Comparison of ENCODE assay signal across 9 mouse cellular contexts in genomic region chr2:173352756-173353139, GRCm38 (mm10).
DNase-seq lines count a peak whose midpoint lies in the region; ATAC-seq and TF ChIP-seq lines count a peak whose summit lies in the region.
"Had no signal": no experiment of that assay in that cellular context is flagged by ENCODE, and none has a peak within 500 bp of the region (broad histone marks: within the 10 kb centered on the region; RNA-seq: fewer than 3 reads in every experiment).

No protein-coding gene starts in this region.

- H3K27me3 ChIP-seq in kidney, adult 2 months (replicated peaks; ENCODE audit: control insufficient read depth, insufficient read depth, low read length), result no peaks in the 10 kb centered on the region
- H3K27me3 ChIP-seq in intestine, embryonic 16.5 days (replicated peaks; ENCODE audit: control insufficient read depth, insufficient read depth, low read length), result no peaks in the 10 kb centered on the region

- H3K4me2 ChIP-seq in intestine, embryonic 16.5 days (ENCODE audit: low read depth, low read length), result no peak overlapping the region

- no peak for TF ChIP-seq POLR2A in kidney, adult 2 months (IDR thresholded peaks at IDR 0.05; ENCODE audit: low read depth, low read length)
- no peak for TF ChIP-seq POLR2A in bone marrow macrophage, adult 2 months (IDR thresholded peaks at IDR 0.05; ENCODE audit: borderline replicate concordance, low read depth, low read length)

- peak; percentile 29 for DNase-seq in kidney, adult 2 months
- no peak for DNase-seq in kidney, adult 18-20 months
- DNase-seq in 3T3-L1 (ENCODE audit: low read depth, low spot score), result peak; percentile 79
- no peak for DNase-seq in retina, embryonic 14.5 days (ENCODE audit: low spot score)
- no peak for DNase-seq in gastrocnemius, adult 8-10 months (ENCODE audit: low spot score in 2 of 2)
- DNase-seq: cerebellum, adult 11-12 months had no signal

- H3K4me3 ChIP-seq in kidney, adult 2 months (ENCODE audit: insufficient read depth, low read depth, low read length), result no peak overlapping the region
- H3K4me3 ChIP-seq in bone marrow macrophage, adult 2 months (ENCODE audit: insufficient read depth, low read length), result peak overlapping the region; percentile 6; the same call in 1 of the 2 replicates
- H3K4me3 ChIP-seq in intestine, embryonic 16.5 days (ENCODE audit: low read length), result no peak overlapping the region

- no peak overlapping the region for H3K9ac ChIP-seq in intestine, embryonic 16.5 days (ENCODE audit: low read depth, low read length)

- H3K4me1 ChIP-seq in kidney, adult 2 months (ENCODE audit: control insufficient read depth, insufficient read depth, low read length), result no peaks in the 10 kb centered on the region
- H3K4me1 ChIP-seq in bone marrow macrophage, adult 2 months (ENCODE audit: control insufficient read depth, insufficient read depth, low read length), result peaks cover 28% of the 10 kb centered on the region
- peaks cover 12% of the 10 kb centered on the region for H3K4me1 ChIP-seq in intestine, embryonic 16.5 days (ENCODE audit: control insufficient read depth, insufficient read depth, low read length)

- 41% methylated on average over 3 of the region's 3 CpGs for WGBS in kidney, adult 2 months
- WGBS in intestine, embryonic 16.5 days, result 24% methylated on average over 3 of the region's 3 CpGs

- no peak for ATAC-seq in intestine, embryonic 16.5 days
- no peak for ATAC-seq in megakaryocyte-erythroid progenitor cell, adult 5-6 weeks (replicated peaks; ENCODE audit: low FRiP score, low TSS enrichment, poor library complexity, severe bottlenecking)

- H3K9me3 ChIP-seq in intestine, embryonic 16.5 days (ENCODE audit: control insufficient read depth, low read length), result no peaks in the 10 kb centered on the region

- no peak for TF ChIP-seq CTCF in kidney, adult 2 months (conservative IDR thresholded peaks at IDR 0.05; ENCODE audit: insufficient read depth, insufficient read length, low read depth, low read length)
- TF ChIP-seq CTCF in bone marrow macrophage, adult 2 months (IDR thresholded peaks at IDR 0.05; ENCODE audit: low read depth, low read length), result no peak

- H3K36me3 ChIP-seq in kidney, adult 2 months (ENCODE audit: control insufficient read depth, insufficient read depth, low read length), result no peaks in the 10 kb centered on the region
- no peaks in the 10 kb centered on the region for H3K36me3 ChIP-seq in intestine, embryonic 16.5 days (ENCODE audit: control insufficient read depth, insufficient read depth, low read length)

- peak overlapping the region; percentile 74 for H3K27ac ChIP-seq in kidney, adult 2 months (ENCODE audit: insufficient read depth, low read depth, low read length)
- H3K27ac ChIP-seq in bone marrow macrophage, adult 2 months (ENCODE audit: insufficient read depth, low read depth, low read length), result peak overlapping the region; percentile 77
- H3K27ac ChIP-seq in intestine, embryonic 16.5 days (ENCODE audit: low read length), result peak overlapping the region; percentile 79

Comparison
In these comparisons a context has a peak if more than half of its experiments do, and no peak if none do; other contexts are left out.
1. DNase-seq: peak in kidney, adult 2 months (single experiment) and 3T3-L1 (single experiment); none in kidney, adult 18-20 months (single experiment), retina, embryonic 14.5 days (single experiment) and gastrocnemius, adult 8-10 months (0 of 2).
2. Peak in every context shown above with its lines, with median percentiles within 50 percentile points of each other: H3K27ac ChIP-seq.